Mouse (Mus musculus): ENCODE results near the gene Polr1c.

DNA sequence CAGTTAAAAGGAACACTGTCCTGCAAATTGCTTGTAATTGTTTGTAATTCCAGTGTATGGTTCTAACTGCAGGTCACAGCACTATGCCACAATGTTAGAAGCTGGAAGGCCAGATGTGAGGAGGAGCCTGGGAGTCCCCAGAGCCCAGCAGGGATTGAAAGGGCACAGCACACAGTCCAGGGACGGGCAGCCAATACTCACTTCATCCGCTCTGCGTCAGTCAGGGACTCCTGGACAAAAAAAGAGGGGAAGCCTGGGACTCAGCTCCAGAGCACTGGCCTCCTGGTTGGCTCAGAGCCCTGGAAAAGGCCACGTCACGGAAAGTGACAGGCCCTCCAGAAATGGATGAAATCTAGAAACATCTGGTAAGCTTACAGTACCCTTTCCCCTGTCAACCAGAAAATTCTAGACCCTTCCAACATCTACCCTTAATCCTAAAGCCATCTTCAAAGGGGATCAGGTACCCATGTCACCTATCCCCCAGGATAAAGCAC, 14.4 kb upstream of the Polr1c start:
- TF ChIP-seq CTCF (IDR thresholded peaks at IDR 0.05; ENCODE audit: low read depth, low read length) (no peak), POLR2A (IDR thresholded peaks at IDR 0.05; ENCODE audit: extremely low read depth, insufficient read depth, low read length) (no peak)

All from liver, adult 2 months (tissue).